Mouse (Mus musculus) frontal cortex, postnatal 10 days (tissue): ENCODE results near the gene Fmnl2.
A peak's percentile ranks its signal among the peaks of the same experiment; 100 is the strongest.

Experiments
- DNase-seq, 2 experiments: peaks; one replicate each; pipeline ENCODE4 v3.0.0; 2022; ENCODE audit warnings: low spot score in 2 of 2, mixed read lengths in 1 of 2

Gene Fmnl2

GRCm38 (mm10) chr2:53038737-53039136 lies 181.1 kb downstream of the Fmnl2 start:
- DNase-seq, result no peak

- no peak for DNase-seq
Measured at GRCm38 (mm10) chr2:53047031-53047430, 189.4 kb downstream of the Fmnl2 start.

GRCm38 (mm10) chr2:53047749-53048387 lies 190.2 kb downstream of the Fmnl2 start:
- DNase-seq, result no peak

GRCm38 (mm10) chr2:53050376-53050775 lies 192.7 kb downstream of the Fmnl2 start:
- no peak for DNase-seq

- no peak for DNase-seq
Measured at GRCm38 (mm10) chr2:53051502-53051901, 193.8 kb downstream of the Fmnl2 start.

- no peak for DNase-seq
Measured at GRCm38 (mm10) chr2:53053714-53054113, 196.1 kb downstream of the Fmnl2 start.

- no peak for DNase-seq
Measured at GRCm38 (mm10) chr2:53056556-53056955, 198.9 kb downstream of the Fmnl2 start.

- DNase-seq, result no peak
Measured at GRCm38 (mm10) chr2:53057291-53057690, 199.6 kb downstream of the Fmnl2 start.

- no peak for DNase-seq
Measured at GRCm38 (mm10) chr2:53061363-53062000, 203.8 kb downstream of the Fmnl2 start.

- no peak for DNase-seq
Measured at GRCm38 (mm10) chr2:53066973-53067372, 209.3 kb downstream of the Fmnl2 start.

GRCm38 (mm10) chr2:53070607-53071006 lies 212.9 kb downstream of the Fmnl2 start:
- DNase-seq, result no peak

GRCm38 (mm10) chr2:53079693-53080286 lies 222.1 kb downstream of the Fmnl2 start:
- DNase-seq, result no peak

GRCm38 (mm10) chr2:53082045-53082444 lies 224.4 kb downstream of the Fmnl2 start:
- DNase-seq, result no peak

- no peak for DNase-seq
Measured at GRCm38 (mm10) chr2:53082501-53082900, 224.8 kb downstream of the Fmnl2 start.

- DNase-seq, result no peak
Measured at GRCm38 (mm10) chr2:53083241-53083640, 225.6 kb downstream of the Fmnl2 start.

GRCm38 (mm10) chr2:53085617-53086202 lies 228.1 kb downstream of the Fmnl2 start:
- DNase-seq, result peak in 1 of 2 experiments; percentile 22

GRCm38 (mm10) chr2:53088744-53089143 lies 231.1 kb downstream of the Fmnl2 start:
- DNase-seq, result no peak

- DNase-seq, result no peak
Measured at GRCm38 (mm10) chr2:53095031-53095430, 237.4 kb downstream of the Fmnl2 start.

- DNase-seq, result no peak
Measured at GRCm38 (mm10) chr2:53095489-53095888, 237.8 kb downstream of the Fmnl2 start.

GRCm38 (mm10) chr2:53100093-53100492 lies 242.4 kb downstream of the Fmnl2 start:
- no peak for DNase-seq

- no peak for DNase-seq
Measured at GRCm38 (mm10) chr2:53101885-53102740, 244.5 kb downstream of the Fmnl2 start.

- DNase-seq, result no peak
Measured at GRCm38 (mm10) chr2:53102901-53103300, 245.2 kb downstream of the Fmnl2 start.
